Mouse (Mus musculus) heart, adult 2 months (tissue): ENCODE measurements around the gene Gm49776.

Experiments
- CTCF ChIP-seq: fragments of 200-600 bp; IDR thresholded peaks from 2 replicates; pipeline ENCODE4 v1.8.1; 2022; ENCODE audit warnings: antibody characterized with exemption, mild to moderate bottlenecking, moderate library complexity
- EP300 ChIP-seq: fragments of 200-500 bp; IDR thresholded peaks from 2 replicates; pipeline ENCODE4 v1.6.1; 2011; ENCODE audit warnings: low read depth, low read length, control low read depth; ENCODE audit not compliant: insufficient read depth
- POLR2A ChIP-seq: fragments of 200-500 bp; IDR thresholded peaks from 2 replicates; pipeline ENCODE4 v1.6.1; 2011; ENCODE audit warnings: mild to moderate bottlenecking, low read depth, low read length, control low read depth; ENCODE audit not compliant: insufficient read depth

DNA sequence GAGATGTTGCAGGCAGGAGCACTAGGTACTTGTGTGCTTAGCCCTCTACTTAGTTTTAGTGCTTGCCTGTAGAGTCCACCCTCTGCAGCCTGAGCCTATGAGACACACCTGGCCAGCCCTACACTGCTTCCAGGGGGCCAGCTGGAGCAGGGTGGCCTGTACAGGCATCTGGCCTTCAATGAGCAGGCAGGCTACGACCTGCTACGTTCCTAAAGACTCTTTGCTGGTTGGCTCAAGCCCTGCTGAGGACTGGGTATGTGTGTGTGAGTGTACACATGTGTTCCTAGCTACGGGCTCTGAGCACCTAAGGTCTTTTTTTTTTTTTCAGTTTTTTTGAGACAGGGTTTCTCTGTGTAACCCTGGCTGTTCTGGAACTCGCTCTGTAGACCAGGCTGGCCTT is 26.7 kb downstream of the Gm49776 start:
- TF ChIP-seq CTCF (no peak), EP300 (no peak), POLR2A (no peak)
